Mouse (Mus musculus) heart, embryonic 13.5 days (tissue): Measurements from ENCODE around the gene Grip1. TPM values are rescaled to one million over a fixed set of nuclear protein-coding genes. Genes with fewer than 3 reads are reported as not detected.

Experiments used
- ATAC-seq: fragments of 200-750 bp; cut with Nextera tagmentation; 2 replicates; pipeline ENCODE4 v1.8.0; 2017; ENCODE audit warnings: moderate TSS enrichment; ENCODE audit not compliant: insufficient number of reproducible peaks, low FRiP score, low TSS enrichment; ENCODE audit errors: extremely low read depth
- H3K27ac ChIP-seq: fragments of 300-500 bp; sonication (generic); replicated peaks from 2 replicates; pipeline ENCODE4 v1.5.1; 2015; ENCODE audit warnings: moderate library complexity, mild to moderate bottlenecking, inconsistent platforms
- H3K27me3 ChIP-seq: fragments of 300-500 bp; sonication (generic); replicated peaks from 2 replicates; pipeline ENCODE4 v1.6.1; 2015; ENCODE audit warnings: mild to moderate bottlenecking, inconsistent platforms
- H3K36me3 ChIP-seq: fragments of 300-500 bp; sonication (generic); 2 replicates; pipeline ENCODE4 v1.6.1; 2015; ENCODE audit warnings: mild to moderate bottlenecking, inconsistent platforms
- H3K4me1 ChIP-seq: fragments of 300-500 bp; sonication (generic); 2 replicates; pipeline ENCODE4 v1.6.1; 2015; ENCODE audit warnings: inconsistent platforms
- H3K4me2 ChIP-seq: fragments of 300-500 bp; sonication (generic); 2 replicates; pipeline ENCODE4 v1.6.1; 2015; ENCODE audit warnings: inconsistent platforms, mild to moderate bottlenecking, moderate library complexity
- H3K4me3 ChIP-seq: fragments of 300-500 bp; sonication (generic); 2 replicates; pipeline ENCODE4 v1.5.1; 2015; ENCODE audit warnings: moderate library complexity, mild to moderate bottlenecking, inconsistent platforms
- H3K9ac ChIP-seq: fragments of 300-500 bp; sonication (generic); 2 replicates; pipeline ENCODE4 v1.6.1; 2015; ENCODE audit warnings: inconsistent platforms, mild to moderate bottlenecking, moderate library complexity
- H3K9me3 ChIP-seq: fragments of 300-500 bp; sonication (generic); 2 replicates; pipeline ENCODE4 v1.6.1; 2016; ENCODE audit warnings: inconsistent platforms
- WGBS: fragments of 180-500 bp; shearing (Covaris S2); methylation state at CpG from one replicate; pipeline ENCODE4 v1.1.7; 2015; ENCODE audit warnings: mixed read lengths; 5-methylcytosine and 5-hydroxymethylcytosine counted together
- polyA plus RNA-seq: library from polyadenylated mRNA; unstranded; fragments of >200 nt; fragmentation: Nextera tagmentation; extraction: Ambion mirVana; gene quantifications from 2 replicates; pipeline ENCODE4 v1.2.1, GENCODE M21; 2015

Grip1 gene
- polyA plus RNA-seq, 1 experiment from 2014 or later: 2.0 TPM

DNA sequence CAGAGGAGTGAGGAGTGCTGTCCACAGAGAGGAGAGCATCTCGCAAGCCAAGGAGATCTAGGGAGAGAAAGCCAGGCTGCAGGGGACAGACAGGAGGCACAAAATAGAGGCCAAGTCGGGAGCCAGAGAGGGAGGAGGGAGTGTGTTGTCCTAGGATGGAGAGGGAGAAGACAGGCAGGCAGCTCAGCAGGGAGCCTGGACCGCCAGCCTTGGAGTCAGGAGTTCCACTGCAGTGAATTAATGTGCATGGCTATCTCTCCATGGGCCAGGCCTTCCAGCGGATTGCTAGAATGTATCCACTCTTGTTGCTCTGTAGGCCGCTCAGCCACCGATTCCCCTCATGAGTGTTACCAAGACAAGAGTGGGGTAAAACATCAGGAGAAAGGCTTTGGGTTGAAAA lies 21.8 kb upstream of the Grip1 start:
- no peak overlapping the region for H3K9ac ChIP-seq

DNA sequence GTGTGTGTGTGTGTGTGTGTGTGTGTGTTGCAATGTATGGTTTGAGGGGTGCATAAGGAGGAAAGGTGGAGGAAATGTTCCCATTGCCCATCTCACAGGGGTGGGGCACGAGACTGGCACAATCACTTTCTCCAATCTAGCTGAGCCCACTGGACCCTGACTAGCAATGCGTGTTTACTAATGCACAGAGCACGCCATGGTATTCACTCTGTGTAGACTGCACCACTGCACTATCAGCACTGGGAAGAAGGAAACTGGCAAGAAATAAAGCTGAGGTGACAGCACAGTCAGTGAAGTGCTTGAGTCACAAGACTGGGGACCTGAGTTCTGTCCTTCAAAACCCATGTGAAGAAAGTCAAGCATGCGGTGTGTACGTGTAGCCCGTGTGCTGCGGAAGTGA lies 17.8 kb upstream of the Grip1 start:
- WGBS: 83% methylated on average over 7 of the region's 7 CpGs
- H3K4me2 ChIP-seq: no peak overlapping the region
- H3K27me3 ChIP-seq: no peaks in the 10 kb centered on the region
- no peaks in the 10 kb centered on the region for H3K4me1 ChIP-seq
- H3K9ac ChIP-seq: no peak overlapping the region
- H3K4me3 ChIP-seq: no peak overlapping the region
- H3K9me3 ChIP-seq: no peaks in the 10 kb centered on the region
- H3K36me3 ChIP-seq: no peaks in the 10 kb centered on the region
- ATAC-seq: no peak
- H3K27ac ChIP-seq: no peak overlapping the region

More for the DNA sequence above, 21.8 kb upstream of the Grip1 start:
- ATAC-seq: no peak
- Histone ChIP-seq H3K4me1 (no peaks in the 10 kb centered on the region), H3K4me3 (no peak overlapping the region), H3K27ac (no peak overlapping the region), H3K36me3 (no peaks in the 10 kb centered on the region), H3K4me2 (no peak overlapping the region), H3K27me3 (no peaks in the 10 kb centered on the region), H3K9me3 (no peaks in the 10 kb centered on the region)
- 55% methylated on average over 6 of the region's 6 CpGs for WGBS

DNA sequence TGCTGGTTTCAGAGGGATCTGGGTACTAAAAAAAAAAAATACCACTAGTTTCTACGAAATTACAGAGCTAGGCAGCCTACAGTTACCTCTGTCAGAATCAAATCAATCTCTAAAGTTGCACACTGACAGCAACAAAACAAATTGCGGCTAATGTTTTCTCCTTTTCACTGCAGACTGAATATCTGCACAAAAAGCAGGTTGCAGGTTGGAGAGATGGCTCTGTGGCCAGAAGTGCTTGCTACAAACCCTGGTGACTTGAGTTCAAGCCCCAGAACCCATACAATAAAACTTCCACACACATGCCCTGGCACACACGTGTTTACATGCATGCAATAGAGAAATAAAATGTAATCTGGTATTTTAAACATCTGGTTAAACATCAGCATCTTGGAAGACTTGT lies 16.3 kb upstream of the Grip1 start:
- Histone ChIP-seq H3K27me3 (no peaks in the 10 kb centered on the region), H3K9ac (no peak overlapping the region), H3K9me3 (no peaks in the 10 kb centered on the region), H3K27ac (no peak overlapping the region), H3K4me2 (no peak overlapping the region), H3K4me3 (no peak overlapping the region), H3K4me1 (no peaks in the 10 kb centered on the region), H3K36me3 (no peaks in the 10 kb centered on the region)
- no peak for ATAC-seq
- 68% methylated on average over 3 of the region's 3 CpGs for WGBS

DNA sequence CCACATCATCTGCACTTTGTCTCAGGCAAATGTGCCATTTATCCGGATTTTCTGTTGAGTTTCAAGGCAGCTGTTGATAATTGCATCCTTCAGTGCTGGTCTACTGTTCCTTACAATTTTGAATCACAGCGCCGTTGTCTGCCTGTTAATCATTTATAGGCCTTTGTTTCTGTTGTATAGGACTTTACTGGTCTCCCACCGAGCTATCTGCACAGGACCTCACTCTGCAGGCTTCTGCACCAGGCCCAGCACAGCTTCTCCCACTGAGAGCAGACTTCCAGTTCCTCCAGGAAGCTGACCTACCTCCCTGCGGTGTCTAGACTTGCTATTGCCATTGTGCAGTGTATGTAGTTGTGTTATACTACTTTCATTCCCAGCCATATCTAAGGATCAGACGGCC lies 11.9 kb upstream of the Grip1 start:
- H3K36me3 ChIP-seq: no peaks in the 10 kb centered on the region
- no peak overlapping the region for H3K27ac ChIP-seq
- 63% methylated on average over 6 of the region's 6 CpGs for WGBS
- no peak for ATAC-seq
- no peak overlapping the region for H3K9ac ChIP-seq
- H3K4me2 ChIP-seq: no peak overlapping the region
- H3K4me1 ChIP-seq: no peaks in the 10 kb centered on the region
- no peaks in the 10 kb centered on the region for H3K9me3 ChIP-seq
- no peak overlapping the region for H3K4me3 ChIP-seq
- no peaks in the 10 kb centered on the region for H3K27me3 ChIP-seq

DNA sequence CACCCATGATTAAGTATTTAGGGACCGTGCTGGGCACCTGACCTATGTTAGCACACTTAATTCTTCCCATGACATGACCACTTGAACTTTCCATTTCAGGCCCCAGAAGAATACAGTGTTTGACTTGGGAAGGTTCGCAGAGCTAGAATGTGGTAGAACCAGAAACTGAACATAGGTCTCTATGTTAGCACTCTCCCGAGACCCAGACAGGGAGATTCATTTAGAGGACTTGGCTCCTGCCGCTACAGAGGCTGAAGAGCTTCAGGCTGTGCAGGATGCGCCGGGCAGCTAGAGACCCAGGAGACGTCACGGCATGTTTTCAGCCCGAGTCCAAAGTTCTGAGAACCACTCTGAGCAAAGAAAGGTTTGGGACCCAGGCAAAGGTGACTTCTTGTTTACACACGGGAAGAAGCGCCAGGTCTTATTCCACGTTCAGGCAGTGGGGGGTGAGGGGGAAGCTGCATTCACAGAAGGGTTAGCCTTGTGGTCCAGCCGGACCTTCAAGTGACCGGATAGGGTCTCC lies 6.2 kb upstream of the Grip1 start:
- H3K4me2 ChIP-seq: no peak overlapping the region
- H3K4me3 ChIP-seq: no peak overlapping the region
- WGBS: 73% methylated on average over 14 of the region's 14 CpGs
- H3K27me3 ChIP-seq: peaks cover 4% of the 10 kb centered on the region; the same call in 1 of the 2 replicates
- no peaks in the 10 kb centered on the region for H3K9me3 ChIP-seq
- no peak overlapping the region for H3K27ac ChIP-seq
- ATAC-seq: no peak
- no peaks in the 10 kb centered on the region for H3K36me3 ChIP-seq
- H3K4me1 ChIP-seq: no peaks in the 10 kb centered on the region
- no peak overlapping the region for H3K9ac ChIP-seq

DNA sequence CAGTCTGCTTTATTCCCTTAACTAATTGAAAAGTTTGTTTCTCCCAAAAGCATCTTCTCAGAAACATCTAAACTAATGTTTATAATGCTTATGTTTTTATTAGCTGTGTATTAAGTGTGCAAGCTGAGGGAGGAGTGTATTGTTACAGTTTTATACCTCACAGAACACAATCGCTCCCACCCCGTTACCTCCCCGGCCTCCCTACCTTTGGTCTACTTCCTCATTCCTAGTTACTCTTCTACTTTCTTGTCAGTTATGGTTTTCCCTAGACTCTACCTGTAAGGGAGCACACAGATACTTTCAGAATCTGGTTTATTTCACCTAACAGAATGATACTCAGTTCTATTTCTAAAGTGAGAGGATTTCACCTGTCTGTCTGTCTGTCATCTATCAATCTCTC lies 5.7 kb upstream of the Grip1 start:
- Histone ChIP-seq H3K36me3 (no peaks in the 10 kb centered on the region), H3K9ac (no peak overlapping the region), H3K4me2 (no peak overlapping the region), H3K27ac (no peak overlapping the region), H3K4me3 (no peak overlapping the region), H3K27me3 (peaks cover 9% of the 10 kb centered on the region; the same call in 1 of the 2 replicates), H3K9me3 (no peaks in the 10 kb centered on the region), H3K4me1 (peaks cover 3% of the 10 kb centered on the region)
- 90% methylated on average over 3 of the region's 3 CpGs for WGBS
- ATAC-seq: no peak

DNA sequence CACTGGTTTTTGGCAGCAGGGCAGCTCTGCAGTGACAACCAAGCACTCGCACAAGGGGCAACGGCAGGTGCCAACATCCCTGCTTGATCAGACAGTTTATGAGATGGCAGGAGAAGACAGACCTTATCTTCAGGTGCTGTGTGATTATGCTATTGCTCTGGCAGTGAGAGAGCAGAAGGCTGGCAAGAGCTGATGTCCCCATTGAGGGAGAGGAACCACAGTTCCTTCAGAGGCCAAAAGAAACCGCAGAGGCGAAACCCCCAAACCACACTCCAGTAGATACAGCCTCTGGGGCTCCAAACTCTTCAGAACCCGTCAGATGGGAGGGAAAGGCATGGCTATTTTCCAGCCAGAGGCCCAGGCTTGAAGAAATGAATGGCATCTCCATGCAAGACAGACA lies 932 bp upstream of the Grip1 start:
- WGBS: 41% methylated on average over 5 of the region's 5 CpGs

DNA sequence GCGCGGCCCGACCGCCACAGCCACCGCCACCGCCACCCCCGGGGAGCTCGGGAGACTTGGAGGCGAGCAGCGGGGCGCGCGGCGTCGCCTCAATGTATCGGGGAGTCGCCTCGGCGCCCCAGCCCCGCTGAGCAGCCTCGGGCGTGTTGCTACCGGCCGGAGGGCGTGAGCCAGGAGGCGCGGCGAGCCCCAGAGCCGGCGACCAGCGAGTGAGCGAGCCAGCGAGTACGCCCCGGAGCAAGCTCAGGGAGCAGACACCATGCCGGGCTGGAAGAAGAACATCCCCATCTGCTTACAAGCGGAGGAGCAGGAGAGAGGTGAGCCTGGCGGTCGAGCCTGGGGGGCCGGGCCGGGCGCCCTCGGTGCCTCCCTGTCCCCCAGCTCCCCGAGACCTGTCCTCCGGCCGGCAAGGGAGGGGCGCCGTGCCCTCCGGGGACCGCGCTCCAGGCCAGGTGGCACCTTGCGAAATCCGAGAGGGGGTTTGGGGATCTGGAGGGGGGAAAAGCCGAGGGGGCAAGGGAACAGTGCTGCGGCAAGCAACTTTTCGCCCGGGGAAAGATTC lies 557 bp downstream of the Grip1 start:
- Histone ChIP-seq H3K4me3 (peak overlapping the region; percentile 84), H3K27ac (peak overlapping the region; percentile 70), H3K9ac (peak overlapping the region; percentile 87), H3K4me1 (peaks cover 20% of the 10 kb centered on the region), H3K4me2 (peak overlapping the region; percentile 99), H3K9me3 (no peaks in the 10 kb centered on the region), H3K36me3 (no peaks in the 10 kb centered on the region), H3K27me3 (peaks cover 10% of the 10 kb centered on the region; the same call in 1 of the 2 replicates)
- under 1% methylated on average over 50 of the region's 57 CpGs for WGBS
- peak; percentile 35; the same call in 1 of the 2 replicates for ATAC-seq

More for the DNA sequence above, 932 bp upstream of the Grip1 start:
- peaks cover 10% of the 10 kb centered on the region; the same call in 1 of the 2 replicates for H3K27me3 ChIP-seq
- H3K4me2 ChIP-seq: peak overlapping the region; percentile 99
- peak overlapping the region; percentile 87; the same call in 1 of the 2 replicates for H3K9ac ChIP-seq
- no peaks in the 10 kb centered on the region for H3K36me3 ChIP-seq
- no peak overlapping the region for H3K27ac ChIP-seq
- peaks cover 20% of the 10 kb centered on the region for H3K4me1 ChIP-seq
- no peaks in the 10 kb centered on the region for H3K9me3 ChIP-seq
- H3K4me3 ChIP-seq: peak overlapping the region; percentile 84
- no peak for ATAC-seq

DNA sequence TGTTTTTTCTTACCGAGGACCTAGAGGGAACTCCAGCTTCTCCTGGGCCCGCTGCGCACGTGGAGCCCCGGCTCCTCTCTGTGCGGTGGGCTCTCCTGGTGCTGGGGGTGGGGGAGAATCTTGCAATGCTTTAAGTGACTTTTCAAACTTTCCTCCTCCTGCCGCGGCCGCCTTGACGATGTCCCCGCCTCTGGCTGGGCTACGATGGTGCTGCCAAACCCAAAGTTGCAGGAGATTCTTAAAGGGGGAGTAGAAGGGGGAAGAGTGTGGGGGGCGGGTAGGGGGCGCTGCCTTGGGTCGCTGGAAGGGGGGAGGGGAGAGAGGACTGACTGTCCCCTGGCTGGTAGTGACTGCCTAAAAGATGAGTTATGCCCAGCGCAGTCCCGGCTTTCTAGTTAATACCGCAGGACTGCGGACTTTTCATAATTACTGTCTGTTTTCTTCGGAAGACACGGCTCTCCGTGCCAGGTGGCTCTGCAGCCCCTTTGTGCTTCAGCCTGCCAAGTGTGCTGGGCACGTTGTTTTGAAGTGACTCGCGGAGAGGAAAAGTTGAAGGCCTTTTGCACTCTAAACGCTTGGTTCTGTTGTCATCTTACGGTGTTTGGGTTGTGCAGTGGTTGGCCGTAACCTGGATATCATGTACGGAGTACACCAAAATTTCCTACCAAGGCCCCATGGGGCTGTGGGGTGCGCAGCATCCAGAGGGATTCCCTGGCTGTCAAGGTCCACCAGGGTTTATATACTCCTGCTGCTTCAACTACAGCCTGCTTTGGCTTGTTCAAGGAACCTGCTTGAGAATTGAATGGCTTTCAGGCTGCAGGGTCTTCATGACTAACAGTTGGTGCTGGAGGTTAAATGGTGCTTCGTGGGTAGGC lies 1.3 kb downstream of the Grip1 start:
- whole genome bisulfite sequencing: 1% methylated on average over 29 of the region's 31 CpGs
- Histone ChIP-seq H3K27me3 (peaks cover 10% of the 10 kb centered on the region; the same call in 1 of the 2 replicates), H3K4me3 (peak overlapping the region; percentile 84), H3K27ac (peak overlapping the region; percentile 70), H3K4me2 (peak overlapping the region; percentile 99), H3K9me3 (no peaks in the 10 kb centered on the region), H3K9ac (peak overlapping the region; percentile 87), H3K4me1 (peaks cover 20% of the 10 kb centered on the region), H3K36me3 (no peaks in the 10 kb centered on the region)
- no peak; the same call in 1 of the 2 replicates for ATAC-seq

DNA sequence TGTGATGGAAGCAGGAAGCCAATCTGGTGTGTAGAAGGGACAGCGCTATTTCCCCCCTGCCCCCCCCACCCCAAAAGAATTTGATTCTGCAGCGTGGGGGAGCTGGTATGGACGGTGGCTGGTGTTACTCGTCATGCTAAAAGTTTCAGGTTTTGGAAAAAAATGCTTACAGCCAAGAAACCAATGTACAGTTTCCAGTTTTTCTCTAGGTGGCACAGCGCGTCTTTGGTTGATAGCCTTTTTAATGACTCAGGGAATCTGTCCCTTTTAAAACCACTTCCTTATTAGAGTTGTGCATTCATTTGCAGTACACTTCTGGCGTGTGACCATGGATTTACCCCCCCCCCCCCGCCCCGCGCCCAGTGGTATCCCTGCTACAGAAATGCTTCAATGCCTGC lies 1.9 kb downstream of the Grip1 start:
- Histone ChIP-seq H3K9ac (peak overlapping the region; percentile 87), H3K27ac (no peak overlapping the region), H3K9me3 (no peaks in the 10 kb centered on the region), H3K4me1 (peaks cover 24% of the 10 kb centered on the region), H3K4me2 (peak overlapping the region; percentile 99), H3K27me3 (peaks cover 10% of the 10 kb centered on the region; the same call in 1 of the 2 replicates), H3K4me3 (peak overlapping the region; percentile 84), H3K36me3 (no peaks in the 10 kb centered on the region)
- no peak for ATAC-seq
- WGBS: 8% methylated on average over 10 of the region's 10 CpGs

DNA sequence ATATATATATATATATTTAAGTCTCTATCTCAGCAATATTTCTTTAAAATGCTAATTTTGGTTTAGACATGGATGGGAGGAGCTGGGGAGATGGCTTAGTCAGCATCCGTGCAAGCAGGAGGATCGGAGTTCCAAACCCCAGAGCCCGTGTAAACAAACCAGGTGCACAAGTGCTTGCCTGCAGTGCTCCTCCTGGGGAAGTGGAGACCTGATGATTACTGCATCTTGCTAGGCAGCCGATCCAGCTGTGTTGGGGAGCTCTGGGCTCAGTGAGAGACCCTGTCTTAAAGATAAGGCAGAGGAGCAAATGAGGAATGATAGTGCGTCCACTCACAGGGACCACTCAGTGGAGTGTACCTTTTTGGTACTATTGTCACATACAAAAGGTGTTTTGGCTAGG lies 3.5 kb downstream of the Grip1 start:
- no peak for ATAC-seq
- peaks cover 9% of the 10 kb centered on the region; the same call in 1 of the 2 replicates for H3K27me3 ChIP-seq

More for the DNA sequence above, 3.5 kb downstream of the Grip1 start:
- Histone ChIP-seq H3K4me3 (no peak overlapping the region), H3K36me3 (no peaks in the 10 kb centered on the region), H3K9me3 (no peaks in the 10 kb centered on the region), H3K27ac (no peak overlapping the region), H3K4me2 (no peak overlapping the region), H3K9ac (no peak overlapping the region), H3K4me1 (peaks cover 30% of the 10 kb centered on the region)
- WGBS: 76% methylated on average over 5 of the region's 5 CpGs
